Mouse (Mus musculus) intestine, embryonic 15.5 days (tissue): ENCODE results near the gene Nectin1. TPM values are rescaled to one million over a fixed set of nuclear protein-coding genes. Genes with fewer than 3 reads are reported as not detected.

Source experiments
- ATAC-seq: fragments of 200-750 bp; cut with Nextera tagmentation; 2 replicates; pipeline ENCODE4 v1.8.0; 2017; ENCODE audit warnings: moderate TSS enrichment, moderate library complexity
- H3K27ac ChIP-seq: fragments of 300-500 bp; sonication (generic); 2 replicates; pipeline ENCODE4 v1.5.1; 2015; ENCODE audit warnings: mild to moderate bottlenecking, inconsistent platforms
- H3K27me3 ChIP-seq: fragments of 300-500 bp; sonication (generic); replicated peaks from 2 replicates; pipeline ENCODE4 v1.6.1; 2015; ENCODE audit warnings: inconsistent platforms
- H3K36me3 ChIP-seq: fragments of 300-500 bp; sonication (generic); 2 replicates; pipeline ENCODE4 v1.6.1; 2015; ENCODE audit warnings: inconsistent platforms
- H3K4me1 ChIP-seq: fragments of 300-500 bp; sonication (generic); replicated peaks from 2 replicates; pipeline ENCODE4 v1.6.1; 2015; ENCODE audit warnings: inconsistent platforms
- H3K4me2 ChIP-seq: fragments of 300-500 bp; sonication (generic); replicated peaks from 2 replicates; pipeline ENCODE4 v1.6.1; 2015; ENCODE audit warnings: mild to moderate bottlenecking, inconsistent platforms
- H3K4me3 ChIP-seq: fragments of 300-500 bp; sonication (generic); replicated peaks from 2 replicates; pipeline ENCODE4 v1.5.1; 2015; ENCODE audit warnings: inconsistent platforms
- H3K9ac ChIP-seq: fragments of 300-500 bp; sonication (generic); 2 replicates; pipeline ENCODE4 v1.6.1; 2015; ENCODE audit warnings: inconsistent platforms
- H3K9me3 ChIP-seq: fragments of 300-500 bp; sonication (generic); 2 replicates; pipeline ENCODE4 v1.6.1; 2016; ENCODE audit warnings: inconsistent platforms
- WGBS: fragments of 180-500 bp; shearing (Covaris S2); methylation state at CpG from one replicate; pipeline ENCODE4 v1.1.7; 2015; 5-methylcytosine and 5-hydroxymethylcytosine counted together
- polyA plus RNA-seq: library from polyadenylated mRNA; unstranded; fragments of >200 nt; fragmentation: Nextera tagmentation; extraction: Ambion mirVana; gene quantifications from 2 replicates; pipeline ENCODE4 v1.2.1, GENCODE M21; 2015

The Nectin1 gene
- polyA plus RNA-seq, 1 experiment from 2014 or later, result 4.1 TPM

DNA sequence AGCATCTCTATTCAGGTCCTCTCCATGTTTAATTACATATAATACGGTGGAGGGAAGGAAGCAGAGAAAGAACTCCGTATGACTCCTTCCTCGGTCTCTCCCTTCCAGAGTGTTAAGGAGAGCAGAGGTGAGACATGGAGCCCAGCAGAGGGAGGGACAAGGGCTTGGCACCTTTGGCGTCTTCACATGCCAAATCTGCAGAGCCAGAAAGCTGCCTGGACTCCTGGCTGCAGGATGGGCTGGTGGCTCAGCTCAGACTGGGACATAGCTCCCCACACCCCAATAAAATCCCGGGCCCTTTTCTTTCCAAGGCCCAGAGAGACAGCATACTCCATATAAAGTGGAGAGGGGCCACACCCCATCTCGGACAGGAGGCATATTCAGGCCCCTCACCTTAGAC lies 85.2 kb downstream of the Nectin1 start:
- 55% methylated on average over 6 of the region's 6 CpGs for WGBS
- no peak overlapping the region for H3K4me2 ChIP-seq
- no peak overlapping the region for H3K27ac ChIP-seq
- H3K4me3 ChIP-seq, result no peak overlapping the region
- no peaks in the 10 kb centered on the region for H3K27me3 ChIP-seq
- no peaks in the 10 kb centered on the region for H3K36me3 ChIP-seq
- H3K9ac ChIP-seq, result no peak overlapping the region
- H3K9me3 ChIP-seq, result no peaks in the 10 kb centered on the region
- H3K4me1 ChIP-seq, result peaks cover 7% of the 10 kb centered on the region
- no peak for ATAC-seq

- no peaks in the 10 kb centered on the region for H3K36me3 ChIP-seq
- no peaks in the 10 kb centered on the region for H3K9me3 ChIP-seq
- H3K27me3 ChIP-seq, result no peaks in the 10 kb centered on the region
- H3K4me2 ChIP-seq, result no peak overlapping the region
- no peaks in the 10 kb centered on the region for H3K4me1 ChIP-seq
- H3K9ac ChIP-seq, result no peak overlapping the region
- no peak for ATAC-seq
- 93% methylated on average over 8 of the region's 8 CpGs for WGBS
- H3K4me3 ChIP-seq, result no peak overlapping the region
- no peak overlapping the region for H3K27ac ChIP-seq
Measured at GRCm38 (mm10) chr9:43833232-43833631, 89.4 kb downstream of the Nectin1 start.

GRCm38 (mm10) chr9:43834283-43834682 lies 90.5 kb downstream of the Nectin1 start:
- H3K4me1 ChIP-seq, result no peaks in the 10 kb centered on the region
- WGBS, result 85% methylated on average over 13 of the region's 13 CpGs
- no peaks in the 10 kb centered on the region for H3K36me3 ChIP-seq
- ATAC-seq, result no peak
- no peak overlapping the region for H3K9ac ChIP-seq
- H3K27me3 ChIP-seq, result no peaks in the 10 kb centered on the region
- H3K9me3 ChIP-seq, result no peaks in the 10 kb centered on the region
- H3K4me2 ChIP-seq, result no peak overlapping the region
- H3K27ac ChIP-seq, result no peak overlapping the region
- H3K4me3 ChIP-seq, result no peak overlapping the region

- H3K4me1 ChIP-seq, result peaks cover 7% of the 10 kb centered on the region
- H3K9me3 ChIP-seq, result no peaks in the 10 kb centered on the region
- 63% methylated on average over 2 of the region's 2 CpGs for WGBS
- no peak for ATAC-seq
- H3K27ac ChIP-seq, result no peak overlapping the region
- H3K4me2 ChIP-seq, result no peak overlapping the region
- H3K4me3 ChIP-seq, result no peak overlapping the region
- H3K9ac ChIP-seq, result no peak overlapping the region
- H3K27me3 ChIP-seq, result 0 out of 2 replicates have a peak, but pooled peaks cover 5% of the 10 kb centered on the region
- no peaks in the 10 kb centered on the region for H3K36me3 ChIP-seq
Measured at GRCm38 (mm10) chr9:43838561-43838960, 94.8 kb downstream of the Nectin1 start.

GRCm38 (mm10) chr9:43842921-43843577 lies 99.3 kb downstream of the Nectin1 start:
- Histone ChIP-seq H3K36me3 (no peaks in the 10 kb centered on the region), H3K4me1 (peaks cover 7% of the 10 kb centered on the region), H3K4me3 (no peak overlapping the region), H3K27me3 (peaks cover 26% of the 10 kb centered on the region), H3K9me3 (no peaks in the 10 kb centered on the region), H3K4me2 (no peak overlapping the region; the same call in 1 of the 2 replicates), H3K27ac (no peak overlapping the region), H3K9ac (no peak overlapping the region)
- ATAC-seq, result peak; percentile 53; the same call in 1 of the 2 replicates
- 5% methylated on average over 6 of the region's 8 CpGs for WGBS

GRCm38 (mm10) chr9:43843711-43844127 lies 99.9 kb downstream of the Nectin1 start:
- Histone ChIP-seq H3K4me1 (peaks cover 7% of the 10 kb centered on the region), H3K27ac (no peak overlapping the region), H3K4me3 (no peak overlapping the region), H3K36me3 (no peaks in the 10 kb centered on the region), H3K9me3 (no peaks in the 10 kb centered on the region), H3K4me2 (no peak overlapping the region), H3K9ac (no peak overlapping the region), H3K27me3 (peaks cover 26% of the 10 kb centered on the region)
- ATAC-seq, result no peak
- WGBS, result 16% methylated on average over 3 of the region's 3 CpGs

DNA sequence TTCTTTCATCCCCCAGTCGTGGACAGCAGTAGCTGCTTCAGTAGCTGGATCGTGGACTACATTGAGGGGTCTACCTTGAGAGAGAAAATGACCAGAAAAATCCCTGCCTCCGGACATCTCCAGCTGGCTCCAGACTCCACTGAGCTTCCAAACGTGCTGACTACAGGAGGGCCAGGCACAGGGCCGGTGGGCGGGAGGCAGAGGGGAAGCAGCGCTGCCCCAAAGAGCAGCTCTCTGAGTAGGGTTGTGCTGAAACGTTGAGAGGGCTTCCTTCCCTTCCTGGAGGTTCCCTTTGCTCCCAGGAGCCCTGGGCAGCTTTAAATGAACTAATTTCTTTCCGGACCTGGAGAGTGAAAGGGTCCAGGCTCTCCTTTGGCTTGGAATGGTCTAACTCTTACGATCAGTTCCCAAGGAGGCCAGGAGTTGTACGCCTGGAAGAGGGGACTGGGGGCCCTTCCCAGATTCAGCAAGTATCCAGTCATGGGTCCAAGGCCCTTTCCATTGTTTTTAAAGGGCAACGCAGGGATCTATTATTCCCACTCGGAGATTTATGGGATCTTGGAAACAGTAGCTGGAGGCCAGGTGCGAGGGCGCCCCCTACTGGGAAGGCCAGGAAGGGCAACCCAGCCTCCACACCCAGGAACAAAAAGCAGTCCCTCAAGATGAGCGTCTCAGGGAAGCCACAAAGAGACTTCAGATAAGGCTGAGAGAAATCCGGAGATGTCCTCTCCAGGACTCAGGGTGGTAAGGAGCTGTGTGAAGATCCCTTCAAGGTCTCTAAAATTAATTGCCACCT lies 102.1 kb downstream of the Nectin1 start:
- Histone ChIP-seq H3K36me3 (no peaks in the 10 kb centered on the region), H3K9ac (no peak overlapping the region), H3K4me2 (no peak overlapping the region), H3K27ac (no peak overlapping the region), H3K27me3 (peaks cover 26% of the 10 kb centered on the region), H3K9me3 (no peaks in the 10 kb centered on the region), H3K4me3 (no peak overlapping the region), H3K4me1 (peaks cover 7% of the 10 kb centered on the region)
- no peak for ATAC-seq
- WGBS, result 9% methylated on average over 17 of the region's 17 CpGs

DNA sequence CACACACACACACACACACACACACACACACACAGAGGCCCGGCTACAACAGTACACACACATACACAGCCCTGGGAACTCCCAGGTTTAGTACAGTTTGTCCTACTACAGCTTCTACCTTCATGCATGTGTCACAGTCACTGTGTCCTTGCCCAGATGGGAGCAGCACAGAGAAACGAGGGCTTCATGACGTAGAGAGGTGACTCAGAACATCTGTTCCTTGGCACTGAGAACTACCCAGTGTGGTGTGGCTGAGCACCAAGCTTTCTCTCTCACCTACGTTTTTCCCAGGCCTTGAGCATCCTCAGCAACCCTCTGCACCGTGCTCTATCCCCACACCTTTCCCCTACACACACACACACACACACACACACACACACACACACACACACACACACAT lies 104.1 kb downstream of the Nectin1 start:
- Histone ChIP-seq H3K27me3 (peaks cover 24% of the 10 kb centered on the region), H3K9me3 (no peaks in the 10 kb centered on the region), H3K4me2 (no peak overlapping the region), H3K4me3 (no peak overlapping the region), H3K27ac (no peak overlapping the region), H3K9ac (no peak overlapping the region), H3K4me1 (peaks cover 4% of the 10 kb centered on the region), H3K36me3 (no peaks in the 10 kb centered on the region)
- ATAC-seq, result no peak
- WGBS, result 57% methylated on average over 5 of the region's 5 CpGs

DNA sequence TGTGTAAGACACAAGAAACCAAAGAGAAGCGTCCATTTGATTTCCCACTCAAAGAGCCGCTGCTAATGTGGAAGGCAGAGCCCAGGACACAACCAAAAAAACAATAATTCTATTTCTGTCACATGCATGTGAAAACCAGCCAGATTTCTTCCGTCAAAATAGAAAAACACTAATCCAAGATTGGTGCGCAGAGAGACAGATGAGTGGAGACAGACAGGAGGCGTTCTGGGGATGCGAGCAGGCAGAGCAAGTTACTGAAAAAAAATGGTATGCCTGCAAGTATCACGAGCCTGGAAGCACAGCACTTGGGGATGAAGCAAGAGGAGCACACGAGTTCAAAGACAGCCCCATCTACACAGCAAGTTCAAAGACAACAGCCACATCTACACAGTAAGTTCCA lies 106.5 kb downstream of the Nectin1 start:
- ATAC-seq, result no peak
- Histone ChIP-seq H3K4me2 (no peak overlapping the region), H3K4me3 (no peak overlapping the region), H3K36me3 (no peaks in the 10 kb centered on the region), H3K9me3 (no peaks in the 10 kb centered on the region), H3K4me1 (no peaks in the 10 kb centered on the region), H3K9ac (no peak overlapping the region), H3K27ac (no peak overlapping the region), H3K27me3 (peaks cover 10% of the 10 kb centered on the region)
- 73% methylated on average over 8 of the region's 8 CpGs for WGBS

GRCm38 (mm10) chr9:43851154-43851553 lies 107.4 kb downstream of the Nectin1 start:
- Histone ChIP-seq H3K4me1 (no peaks in the 10 kb centered on the region), H3K36me3 (no peaks in the 10 kb centered on the region), H3K27ac (no peak overlapping the region), H3K27me3 (peaks cover 4% of the 10 kb centered on the region), H3K9ac (no peak overlapping the region), H3K4me2 (no peak overlapping the region), H3K4me3 (no peak overlapping the region), H3K9me3 (no peaks in the 10 kb centered on the region)
- WGBS, result 69% methylated on average over 7 of the region's 7 CpGs
- ATAC-seq, result no peak

GRCm38 (mm10) chr9:43855887-43856286 lies 112.1 kb downstream of the Nectin1 start:
- no peak overlapping the region for H3K4me3 ChIP-seq
- H3K4me2 ChIP-seq, result no peak overlapping the region
- H3K4me1 ChIP-seq, result no peaks in the 10 kb centered on the region
- ATAC-seq, result no peak
- H3K27me3 ChIP-seq, result peaks cover 3% of the 10 kb centered on the region; the same call in 1 of the 2 replicates
- H3K9me3 ChIP-seq, result no peaks in the 10 kb centered on the region
- H3K27ac ChIP-seq, result no peak overlapping the region
- H3K36me3 ChIP-seq, result no peaks in the 10 kb centered on the region
- no peak overlapping the region for H3K9ac ChIP-seq
- 86% methylated on average over 7 of the region's 7 CpGs for WGBS
